ENCODE assay signal across 27 mouse cellular contexts in the genomic region with DNA sequence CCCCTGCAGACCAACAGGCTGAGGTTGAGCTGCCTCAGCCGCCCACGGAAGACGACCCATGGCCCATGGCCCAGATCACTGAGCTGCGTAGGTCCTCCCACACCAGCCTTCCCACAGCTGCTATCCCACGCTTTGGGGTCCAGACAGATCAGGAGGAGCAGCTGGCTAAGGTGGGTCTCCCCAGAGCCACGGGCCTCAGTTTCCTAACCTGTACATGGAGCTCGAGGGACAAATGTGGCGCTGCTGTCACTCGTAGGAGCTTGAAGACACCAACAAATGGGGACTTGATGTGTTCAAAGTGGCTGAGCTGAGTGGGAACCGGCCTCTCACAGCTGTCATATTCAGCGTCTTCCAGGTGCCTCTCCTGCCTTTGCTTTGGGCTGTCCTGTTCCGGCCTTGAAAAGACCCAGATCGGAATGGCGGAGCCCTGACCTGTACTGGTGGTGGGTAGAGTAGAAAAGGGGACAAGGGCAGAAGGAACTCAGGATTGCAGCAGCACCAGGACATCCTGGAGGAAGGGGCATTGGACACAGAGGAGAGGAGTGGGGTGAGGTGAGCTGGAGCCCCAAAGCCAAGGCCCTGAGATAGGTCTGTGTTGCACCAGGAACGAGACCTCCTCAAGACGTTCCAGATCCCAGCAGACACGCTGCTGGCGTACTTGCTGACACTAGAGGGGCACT. TPM values are rescaled to one million over a fixed set of nuclear protein-coding genes. Genes with fewer than 3 reads are reported as not detected.
DNase-seq lines count a peak whose midpoint lies in the region; ATAC-seq and TF ChIP-seq lines count a peak whose summit lies in the region.
"Had no signal": no experiment of that assay in that cellular context is flagged by ENCODE, and none has a peak within 500 bp of the region (broad histone marks: within the 10 kb centered on the region; RNA-seq: fewer than 3 reads in every experiment).

No protein-coding gene starts in this region.

- no peak overlapping the region for H3K4me3 ChIP-seq in forebrain, embryonic 11.5 days (ENCODE audit: low read depth, low read length)
- H3K4me3 ChIP-seq in forebrain, embryonic 14.5 days (ENCODE audit: low read depth, low read length): no peak overlapping the region
- no peak overlapping the region for H3K4me3 ChIP-seq in neural tube, embryonic 11.5 days (ENCODE audit: low read depth, low read length)
- no peak overlapping the region for H3K4me3 ChIP-seq in myocyte
- H3K4me3 ChIP-seq: embryonic facial prominence, embryonic 12.5 days; heart, adult 2 months; heart, embryonic 13.5 days; limb, embryonic 10.5 days; limb, embryonic 15.5 days; lung, embryonic 15.5 days had no signal

- H3K9me3 ChIP-seq in forebrain, embryonic 11.5 days (ENCODE audit: control insufficient read depth, low read length): no peaks in the 10 kb centered on the region
- H3K9me3 ChIP-seq in forebrain, embryonic 14.5 days (replicated peaks; ENCODE audit: control insufficient read depth, low read length): no peaks in the 10 kb centered on the region
- H3K9me3 ChIP-seq in neural tube, embryonic 11.5 days (ENCODE audit: control insufficient read depth, low read length): no peaks in the 10 kb centered on the region
- H3K9me3 ChIP-seq: embryonic facial prominence, embryonic 12.5 days; heart, embryonic 13.5 days; limb, embryonic 10.5 days; limb, embryonic 15.5 days; lung, embryonic 15.5 days had no signal

- H3K27ac ChIP-seq in forebrain, embryonic 11.5 days (ENCODE audit: low read depth, low read length): no peak overlapping the region
- H3K27ac ChIP-seq in forebrain, embryonic 14.5 days (ENCODE audit: low read depth, low read length): no peak overlapping the region
- no peak overlapping the region for H3K27ac ChIP-seq in neural tube, embryonic 11.5 days (ENCODE audit: low read depth, low read length)
- H3K27ac ChIP-seq: embryonic facial prominence, embryonic 12.5 days; heart, adult 2 months; heart, embryonic 13.5 days; kidney, postnatal 0 days; limb, embryonic 10.5 days; limb, embryonic 15.5 days; liver, embryonic 14.5 days; lung, embryonic 15.5 days; stomach, postnatal 0 days had no signal

- no peak overlapping the region for H3K9ac ChIP-seq in forebrain, embryonic 11.5 days (ENCODE audit: low read length)
- no peak overlapping the region for H3K9ac ChIP-seq in forebrain, embryonic 14.5 days (ENCODE audit: low read length)
- no peak overlapping the region for H3K9ac ChIP-seq in neural tube, embryonic 11.5 days (ENCODE audit: low read length)
- H3K9ac ChIP-seq: embryonic facial prominence, embryonic 12.5 days; heart, embryonic 13.5 days; limb, embryonic 15.5 days; liver, embryonic 14.5 days; lung, embryonic 15.5 days had no signal

- H3ac ChIP-seq in myocyte (ENCODE audit: control insufficient read depth, insufficient read length): no peak overlapping the region

- 90% methylated on average over 18 of the region's 18 CpGs for WGBS in forebrain, embryonic 11.5 days
- 85% methylated on average over 18 of the region's 18 CpGs for WGBS in forebrain, embryonic 14.5 days
- 87% methylated on average over 18 of the region's 18 CpGs for WGBS in neural tube, embryonic 11.5 days

- no peaks in the 10 kb centered on the region for H3K36me3 ChIP-seq in forebrain, embryonic 11.5 days (ENCODE audit: control insufficient read depth, insufficient read depth, low read length)
- H3K36me3 ChIP-seq in forebrain, embryonic 14.5 days (ENCODE audit: control insufficient read depth, insufficient read depth, low read length): no peaks in the 10 kb centered on the region
- no peaks in the 10 kb centered on the region for H3K36me3 ChIP-seq in neural tube, embryonic 11.5 days (ENCODE audit: control insufficient read depth, insufficient read depth, low read length)
- no peaks in the 10 kb centered on the region for H3K36me3 ChIP-seq in myocyte (ENCODE audit: control insufficient read depth, insufficient read depth)
- H3K36me3 ChIP-seq: embryonic facial prominence, embryonic 12.5 days; heart, embryonic 13.5 days; limb, embryonic 10.5 days; limb, embryonic 15.5 days; lung, embryonic 15.5 days had no signal

- peak; percentile 47 for DNase-seq in forebrain, embryonic 11.5 days (ENCODE audit: low spot score)
- DNase-seq in forebrain, embryonic 14.5 days (ENCODE audit: low spot score): no peak
- DNase-seq in kidney, adult 11 months: peak; percentile 2
- DNase-seq in kidney, adult 18-20 months: no peak
- DNase-seq in neural tube, embryonic 11.5 days (ENCODE audit: low spot score): peak; percentile 8
- no peak for DNase-seq in neural tube, embryonic 10.5 days (ENCODE audit: extremely low spot score, low spot score)
- DNase-seq: adrenal gland, postnatal 25 days; cerebellum, adult 11-12 months; cerebellum, adult 9-11 months; embryo, embryonic 11 days; heart, postnatal 10 days; kidney, adult 8-10 months; lung, postnatal 36 days had no signal

- no peaks in the 10 kb centered on the region for H3K79me2 ChIP-seq in myocyte (ENCODE audit: control insufficient read depth, insufficient read depth)

- H3K27me3 ChIP-seq in forebrain, embryonic 11.5 days (ENCODE audit: control insufficient read depth, insufficient read depth, low read length): peaks cover 38% of the 10 kb centered on the region
- peaks cover 42% of the 10 kb centered on the region for H3K27me3 ChIP-seq in forebrain, embryonic 14.5 days (replicated peaks; ENCODE audit: control insufficient read depth, insufficient read depth, low read length)
- H3K27me3 ChIP-seq in neural tube, embryonic 11.5 days (ENCODE audit: control insufficient read depth, insufficient read depth, low read length): peaks cover 35% of the 10 kb centered on the region
- peaks cover 40% of the 10 kb centered on the region for H3K27me3 ChIP-seq in myocyte (ENCODE audit: control insufficient read depth, insufficient read depth, insufficient read length)
- H3K27me3 ChIP-seq: Patski had no signal

- H3K4me2 ChIP-seq in forebrain, embryonic 11.5 days (ENCODE audit: low read depth, low read length, severe bottlenecking): no peak overlapping the region
- no peak overlapping the region for H3K4me2 ChIP-seq in forebrain, embryonic 14.5 days (ENCODE audit: low read length)
- no peak overlapping the region for H3K4me2 ChIP-seq in neural tube, embryonic 11.5 days (ENCODE audit: low read depth)
- no peak overlapping the region for H3K4me2 ChIP-seq in myocyte (ENCODE audit: low read depth)
- H3K4me2 ChIP-seq: embryonic facial prominence, embryonic 12.5 days; heart, embryonic 13.5 days; limb, embryonic 15.5 days; lung, embryonic 15.5 days; midbrain, embryonic 11.5 days had no signal

- ATAC-seq in forebrain, embryonic 11.5 days (replicated peaks; ENCODE audit: low FRiP score): no peak
- no peak for ATAC-seq in forebrain, embryonic 14.5 days
- ATAC-seq in neural tube, embryonic 11.5 days (ENCODE audit: insufficient read depth, low FRiP score, low TSS enrichment): no peak
- ATAC-seq: hindbrain, embryonic 16.5 days; Patski had no signal

- H3K4me1 ChIP-seq in forebrain, embryonic 11.5 days (replicated peaks; ENCODE audit: control insufficient read depth, insufficient read depth, low read length): peaks cover 3% of the 10 kb centered on the region; the same call in 1 of the 2 replicates
- peaks cover 3% of the 10 kb centered on the region; the same call in 1 of the 2 replicates for H3K4me1 ChIP-seq in forebrain, embryonic 14.5 days (ENCODE audit: control insufficient read depth, insufficient read depth, low read length)
- peaks cover 15% of the 10 kb centered on the region for H3K4me1 ChIP-seq in neural tube, embryonic 11.5 days (ENCODE audit: control insufficient read depth, insufficient read depth, low read length)

- no peak for TF ChIP-seq POLR2A in myocyte (IDR thresholded peaks at IDR 0.05; ENCODE audit: insufficient read length, low read depth)

TF ChIP-seq in myocyte, 11 proteins besides CTCF, POLR2A, EP300 and RAD21:
- TF ChIP-seq TCF12 (IDR thresholded peaks at IDR 0.05; ENCODE audit: insufficient read depth, poor library complexity, severe bottlenecking): no peak
- TF ChIP-seq MYOD1 (IDR thresholded peaks at IDR 0.05; ENCODE audit: control insufficient read depth in 1 of 3, insufficient read length in 2 of 3, low read depth in 2 of 3): peak in 2 of 3 experiments; percentile 22 to 42
- TF ChIP-seq MYOG (IDR thresholded peaks at IDR 0.05; ENCODE audit: control insufficient read depth in 1 of 3, insufficient read depth in 1 of 3, insufficient read length in 2 of 3, low read depth in 2 of 3): peak in 1 of 3 experiments; percentile 1

RNA-seq across cellular contexts. Expression of a gene that starts 7.1 kb away (rescaled TPM):
- polyA plus RNA-seq in forebrain, embryonic 11.5 days (2014; fragmentation: Nextera tagmentation; extraction: Ambion mirVana): 42.7 and 49.7 TPM in 2 replicates
- polyA plus RNA-seq in forebrain, embryonic 14.5 days (2014; fragmentation: Nextera tagmentation; extraction: Ambion mirVana): 330 and 371 TPM in 2 replicates
- 97.9 and 111 TPM in 2 replicates for polyA plus RNA-seq in neural tube, embryonic 11.5 days (2014; fragmentation: Nextera tagmentation; extraction: Ambion mirVana)
- 34.9 TPM for polyA plus RNA-seq in myocyte (2012; fragmentation: generic; extraction: Trizol)

RNA-seq across cellular contexts. Expression of a gene that starts 13.4 kb away (rescaled TPM):
- polyA plus RNA-seq in forebrain, embryonic 11.5 days (2014; fragmentation: Nextera tagmentation; extraction: Ambion mirVana): 31.0 and 34.1 TPM in 2 replicates
- 52.3 and 60.8 TPM in 2 replicates for polyA plus RNA-seq in forebrain, embryonic 14.5 days (2014; fragmentation: Nextera tagmentation; extraction: Ambion mirVana)
- 40.7 and 41.3 TPM in 2 replicates for polyA plus RNA-seq in neural tube, embryonic 11.5 days (2014; fragmentation: Nextera tagmentation; extraction: Ambion mirVana)
- polyA plus RNA-seq in myocyte (2012; fragmentation: generic; extraction: Trizol): 73.0 TPM

RNA-seq across cellular contexts. Expression of a gene that starts 23.8 kb away (rescaled TPM):
- polyA plus RNA-seq in forebrain, embryonic 11.5 days (2014; fragmentation: Nextera tagmentation; extraction: Ambion mirVana): 0.13 and 0.37 TPM in 2 replicates
- polyA plus RNA-seq in forebrain, embryonic 14.5 days (2014; fragmentation: Nextera tagmentation; extraction: Ambion mirVana): not detected in 2 replicates
- 0.42 TPM in 1 of 2 replicates, not detected in the other for polyA plus RNA-seq in neural tube, embryonic 11.5 days (2014; fragmentation: Nextera tagmentation; extraction: Ambion mirVana)
- 0.10 TPM for polyA plus RNA-seq in myocyte (2012; fragmentation: generic; extraction: Trizol)
- polyA plus RNA-seq: heart, embryonic 13.5 days had no signal

RNA-seq across cellular contexts. Expression of a gene that starts 29.0 kb away (rescaled TPM):
- polyA plus RNA-seq in forebrain, embryonic 11.5 days (2014; fragmentation: Nextera tagmentation; extraction: Ambion mirVana): not detected in 2 replicates
- polyA plus RNA-seq in forebrain, embryonic 14.5 days (2014; fragmentation: Nextera tagmentation; extraction: Ambion mirVana): not detected in 2 replicates
- not detected in 2 replicates for polyA plus RNA-seq in neural tube, embryonic 11.5 days (2014; fragmentation: Nextera tagmentation; extraction: Ambion mirVana)
- polyA plus RNA-seq in myocyte (2012; fragmentation: generic; extraction: Trizol): 0.23 TPM
- polyA plus RNA-seq: embryonic facial prominence, embryonic 12.5 days; heart, adult 2 months; heart, embryonic 13.5 days; hindbrain, embryonic 11.5 days; limb, embryonic 10.5 days; limb, embryonic 15.5 days; lung, embryonic 15.5 days; midbrain, embryonic 11.5 days had no signal

RNA-seq across cellular contexts. Expression of a gene that starts 29.2 kb away (rescaled TPM):
- 58.9 and 61.6 TPM in 2 replicates for polyA plus RNA-seq in forebrain, embryonic 11.5 days (2014; fragmentation: Nextera tagmentation; extraction: Ambion mirVana)
- polyA plus RNA-seq in forebrain, embryonic 14.5 days (2014; fragmentation: Nextera tagmentation; extraction: Ambion mirVana): 57.9 and 84.9 TPM in 2 replicates
- polyA plus RNA-seq in neural tube, embryonic 11.5 days (2014; fragmentation: Nextera tagmentation; extraction: Ambion mirVana): 52.4 and 54.7 TPM in 2 replicates
- polyA plus RNA-seq in myocyte (2012; fragmentation: generic; extraction: Trizol): 130 TPM

Comparison
In these comparisons a context has a peak if more than half of its experiments do, and no peak if none do; other contexts are left out.
1. DNase-seq: peak in forebrain, embryonic 11.5 days (single experiment), kidney, adult 11 months (single experiment) and neural tube, embryonic 11.5 days (single experiment); none in forebrain, embryonic 14.5 days (single experiment), kidney, adult 18-20 months (single experiment) and neural tube, embryonic 10.5 days (single experiment).